Mouse (Mus musculus) kidney, adult 2 months (tissue): ENCODE results near the gene Phactr4. TPM values are rescaled to one million over a fixed set of nuclear protein-coding genes. Genes with fewer than 3 reads are reported as not detected.

ENCODE experiments used
- DNase-seq: peaks from one replicate; pipeline ENCODE4 v3.0.0; 2021
- H3K27ac ChIP-seq: fragments of 200-500 bp; 2 replicates; pipeline ENCODE4 v1.5.1; 2012; ENCODE audit warnings: low read depth, low read length, control low read depth, inconsistent platforms; ENCODE audit not compliant: insufficient read depth
- H3K27me3 ChIP-seq: fragments of 200-500 bp; replicated peaks from 2 replicates; pipeline ENCODE4 v1.6.1; 2012; ENCODE audit warnings: mild to moderate bottlenecking, moderate library complexity, low read length, inconsistent platforms; ENCODE audit not compliant: control insufficient read depth, insufficient read depth
- H3K36me3 ChIP-seq: fragments of 200-500 bp; 2 replicates; pipeline ENCODE4 v1.6.1; 2012; ENCODE audit warnings: mild to moderate bottlenecking, moderate library complexity, low read length, inconsistent platforms; ENCODE audit not compliant: control insufficient read depth, insufficient read depth
- H3K4me1 ChIP-seq: fragments of 200-500 bp; 2 replicates; pipeline ENCODE4 v1.6.1; 2011; ENCODE audit warnings: low read length; ENCODE audit not compliant: control insufficient read depth, insufficient read depth
- H3K4me3 ChIP-seq: fragments of 200-500 bp; 2 replicates; pipeline ENCODE4 v1.5.1; 2011; ENCODE audit warnings: mild to moderate bottlenecking, low read depth, low read length, control low read depth; ENCODE audit not compliant: insufficient read depth
- CTCF ChIP-seq: fragments of 200-500 bp; conservative IDR thresholded peaks from 2 replicates; pipeline ENCODE4 v1.5.1; 2011; ENCODE audit warnings: low read depth, mild to moderate bottlenecking, control low read depth, low read length, moderate library complexity, mixed read lengths; ENCODE audit not compliant: insufficient read depth, insufficient read length
- POLR2A ChIP-seq: fragments of 200-500 bp; IDR thresholded peaks from one replicate; pipeline ENCODE4 v1.6.1; 2011; ENCODE audit warnings: low read depth, low read length, control low read depth
- WGBS: fragments of 180-500 bp; shearing (Covaris S2); methylation state at CpG from one replicate; pipeline ENCODE4 v1.1.7; 2018; 5-methylcytosine and 5-hydroxymethylcytosine counted together
- polyA plus RNA-seq: library from polyadenylated mRNA; depleted of rRNA; stranded (reverse); fragments of >200 nt; gene quantifications from 2 replicates; pipeline ENCODE4 v1.2.3, GENCODE M21; 2012

Phactr4 gene
- polyA plus RNA-seq, 1 experiment, result 25.2 TPM

DNA sequence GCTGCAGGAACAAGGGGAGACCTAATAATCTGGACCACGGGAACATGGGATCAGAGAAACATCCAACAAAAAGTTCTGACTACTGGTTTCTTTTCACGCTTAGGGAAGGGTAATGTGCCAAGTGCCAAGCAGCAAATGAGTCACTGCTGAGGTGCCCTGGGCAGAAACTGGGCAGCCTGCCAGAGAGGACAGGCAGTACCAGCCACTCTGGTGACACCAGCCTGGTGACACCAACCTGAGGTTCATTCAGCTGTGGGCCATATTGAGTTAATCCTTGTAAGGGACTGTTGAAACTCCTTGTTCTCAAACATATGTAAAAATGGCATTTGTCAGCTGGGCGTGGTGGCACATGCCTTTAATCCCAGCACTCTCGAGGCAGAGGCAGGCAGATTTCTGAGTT is 67.7 kb downstream of the Phactr4 start:
- H3K27ac ChIP-seq, result 0 out of 2 replicates have a peak overlapping the region, but pooled peaks have one; percentile 9
- no peaks in the 10 kb centered on the region for H3K27me3 ChIP-seq
- H3K4me3 ChIP-seq, result no peak overlapping the region
- DNase-seq, result peak; percentile 76
- peaks cover 3% of the 10 kb centered on the region for H3K36me3 ChIP-seq
- TF ChIP-seq POLR2A (no peak), CTCF (no peak)
- 69% methylated on average over 4 of the region's 4 CpGs for WGBS
- H3K4me1 ChIP-seq, result peaks cover 2% of the 10 kb centered on the region; the same call in 1 of the 2 replicates

- WGBS, result under 1% methylated on average over 31 of the region's 31 CpGs
- H3K27ac ChIP-seq, result peak within 1 kb of the TSS; percentile 81
- peak within 1 kb of the TSS; percentile 73 for H3K4me3 ChIP-seq
- H3K27me3 ChIP-seq, result no peaks in the 10 kb centered on the region
- H3K4me1 ChIP-seq, result peaks cover 2% of the 10 kb centered on the region; the same call in 1 of the 2 replicates
- TF ChIP-seq CTCF (no peak), POLR2A (peak; percentile 99)
- H3K36me3 ChIP-seq, result peaks cover 3% of the 10 kb centered on the region; the same call in 1 of the 2 replicates
- DNase-seq, result peak; percentile 96
Measured at GRCm38 (mm10) chr4:132353481-132353885, 68.8 kb downstream of the Phactr4 start, which contains the start of gene Rcc1. Gene Rcc1, minus strand, starts transcription at chr4:132353605.

GRCm38 (mm10) chr4:132352739-132353138 is 69.5 kb downstream of the Phactr4 start:
- H3K4me3 ChIP-seq, result peak overlapping the region; percentile 73
- H3K27me3 ChIP-seq, result no peaks in the 10 kb centered on the region
- TF ChIP-seq POLR2A (no peak), CTCF (no peak)
- peak overlapping the region; percentile 81 for H3K27ac ChIP-seq
- peaks cover 3% of the 10 kb centered on the region; the same call in 1 of the 2 replicates for H3K36me3 ChIP-seq
- peak; percentile 34 for DNase-seq
- peaks cover 2% of the 10 kb centered on the region; the same call in 1 of the 2 replicates for H3K4me1 ChIP-seq
- WGBS, result under 1% methylated on average over 14 of the region's 14 CpGs

- no peak overlapping the region for H3K27ac ChIP-seq
- no peaks in the 10 kb centered on the region for H3K27me3 ChIP-seq
- no peaks in the 10 kb centered on the region for H3K36me3 ChIP-seq
- DNase-seq, result no peak
- peaks cover 2% of the 10 kb centered on the region; the same call in 1 of the 2 replicates for H3K4me1 ChIP-seq
- no peak overlapping the region for H3K4me3 ChIP-seq
- TF ChIP-seq POLR2A, result no peak
- TF ChIP-seq CTCF, result no peak
- 37% methylated on average over 1 of the region's 1 CpGs for WGBS
Measured at GRCm38 (mm10) chr4:132351401-132351800, 70.9 kb downstream of the Phactr4 start.

DNA sequence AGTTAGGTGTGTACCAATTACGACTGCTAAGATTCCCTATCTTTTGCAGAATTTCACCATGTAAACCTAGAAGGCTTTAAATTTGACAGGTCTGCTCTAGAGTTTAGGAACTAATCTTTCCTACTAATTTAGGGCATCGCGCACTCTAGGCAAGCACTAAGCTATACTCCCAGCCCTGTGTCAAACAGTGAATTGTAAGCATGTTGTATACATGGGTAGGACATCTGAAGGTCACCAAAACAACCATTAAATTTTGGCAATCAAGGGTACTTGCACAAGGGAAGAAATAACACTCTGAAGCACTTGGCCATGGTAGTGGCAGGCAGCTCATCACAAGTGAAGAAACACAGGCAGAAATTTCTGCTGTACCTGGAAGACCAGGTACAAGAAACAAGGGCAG is 71.4 kb downstream of the Phactr4 start:
- no peaks in the 10 kb centered on the region for H3K27me3 ChIP-seq
- no peak for DNase-seq
- peaks cover 5% of the 10 kb centered on the region; the same call in 1 of the 2 replicates for H3K4me1 ChIP-seq
- 91% methylated on average over 3 of the region's 3 CpGs for WGBS
- no peak overlapping the region for H3K4me3 ChIP-seq
- no peak for TF ChIP-seq POLR2A
- no peak for TF ChIP-seq CTCF
- H3K36me3 ChIP-seq, result no peaks in the 10 kb centered on the region
- H3K27ac ChIP-seq, result no peak overlapping the region

DNA sequence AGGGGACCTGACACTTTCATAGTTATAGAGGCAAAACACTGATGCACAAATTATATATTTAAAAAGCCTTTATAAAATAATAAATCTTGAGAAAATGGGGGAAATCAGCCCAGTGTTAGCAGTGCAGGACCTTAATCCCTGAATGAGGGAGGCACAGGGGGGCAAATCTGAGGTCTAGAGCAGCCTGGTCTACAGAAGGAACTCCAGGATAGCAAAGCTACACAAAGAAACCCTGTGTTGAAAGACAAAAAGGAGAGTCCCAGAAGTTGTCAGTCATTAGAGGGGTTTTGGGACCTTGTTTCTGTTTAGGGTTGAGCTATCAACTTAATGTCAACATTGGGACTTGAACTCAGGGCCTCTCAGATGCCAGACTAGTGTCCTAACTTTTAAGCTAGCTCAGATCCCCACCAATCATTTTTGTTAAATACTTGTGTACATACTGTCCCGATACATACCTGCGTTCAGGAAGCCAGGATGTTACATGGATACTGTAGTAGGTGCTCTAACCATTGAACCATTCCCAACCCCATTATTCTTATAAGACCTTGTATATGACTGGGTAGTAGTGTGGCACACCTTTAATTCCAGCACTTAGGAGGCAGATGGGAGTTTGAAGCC is 72.1 kb downstream of the Phactr4 start:
- TF ChIP-seq POLR2A, result no peak
- H3K4me3 ChIP-seq, result no peak overlapping the region
- no peaks in the 10 kb centered on the region for H3K27me3 ChIP-seq
- H3K4me1 ChIP-seq, result peaks cover 5% of the 10 kb centered on the region; the same call in 1 of the 2 replicates
- no peak for DNase-seq
- no peaks in the 10 kb centered on the region for H3K36me3 ChIP-seq
- whole genome bisulfite sequencing, result 89% methylated on average over 2 of the region's 2 CpGs
- no peak overlapping the region for H3K27ac ChIP-seq

DNA sequence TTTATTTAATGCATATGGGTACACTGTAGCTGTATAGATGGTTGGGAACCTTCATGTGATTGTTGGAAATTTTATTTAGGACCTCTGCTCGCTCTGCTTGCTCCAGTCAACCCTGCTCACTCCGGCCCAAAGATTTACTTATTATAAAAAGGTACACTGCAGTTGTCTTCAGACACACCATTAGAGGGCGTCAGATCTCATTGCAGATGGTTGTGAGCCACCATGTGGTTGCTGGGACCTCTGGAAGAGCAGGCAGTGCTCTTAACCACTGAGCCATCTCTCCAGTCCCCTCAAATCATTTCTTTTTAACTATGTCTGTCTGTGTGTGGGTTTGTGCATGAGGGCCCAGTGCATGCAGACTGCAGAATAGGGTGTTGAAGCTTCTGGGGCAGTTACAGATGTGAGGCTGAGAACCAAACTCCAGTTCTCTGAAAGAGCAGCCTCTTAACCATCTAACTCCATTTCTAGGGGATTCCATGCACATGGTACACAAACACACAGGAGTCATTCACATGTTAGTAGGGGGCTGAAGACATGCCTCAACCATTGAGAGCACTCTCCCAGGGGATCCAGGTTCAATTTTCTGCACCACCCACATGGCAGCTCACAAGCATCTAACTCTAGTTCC is 72.7 kb downstream of the Phactr4 start:
- Histone ChIP-seq H3K27ac (no peak overlapping the region), H3K36me3 (no peaks in the 10 kb centered on the region), H3K4me1 (peaks cover 9% of the 10 kb centered on the region; the same call in 1 of the 2 replicates), H3K27me3 (no peaks in the 10 kb centered on the region), H3K4me3 (no peak overlapping the region)
- 70% methylated on average over 3 of the region's 3 CpGs for WGBS
- TF ChIP-seq POLR2A, result no peak
- TF ChIP-seq CTCF, result no peak
- no peak for DNase-seq
